Mouse (Mus musculus): ENCODE data around the gene Gm45062. TPM values are rescaled to one million over a fixed set of nuclear protein-coding genes. Genes with fewer than 3 reads are reported as not detected.
A peak's percentile ranks its signal among the peaks of the same experiment; 100 is the strongest.

Gene Gm45062
- total and polyA plus RNA-seq, 2 experiments from 2014 or later = 1.4 to 5.4 TPM

- no peak for TF ChIP-seq CTCF (IDR thresholded peaks at IDR 0.05; ENCODE audit: low read depth)
- Histone ChIP-seq H3K9me3 (ENCODE audit: low read length) (no peaks in the 10 kb centered on the region), H3K4me1 (ENCODE audit: insufficient read depth) (no peaks in the 10 kb centered on the region), H3K27ac (ENCODE audit: low read depth, low read length) (no peak overlapping the region), H3K4me2 (ENCODE audit: low read depth) (no peak overlapping the region), H3K4me3 (ENCODE audit: low read depth, low read length) (no peak overlapping the region), H3K9ac (no peak overlapping the region), H3K36me3 (ENCODE audit: insufficient read depth) (no peaks in the 10 kb centered on the region), H3K27me3 (ENCODE audit: insufficient read depth, low read length) (no peaks in the 10 kb centered on the region)
- DNase-seq (no peak), ATAC-seq (no peak)
- WGBS = 92% methylated on average over 16 of the region's 16 CpGs
These were observed 226.3 kb downstream of the Gm45062 start for GRCm38 (mm10) chr6:8485414-8486175.

GRCm38 (mm10) chr6:8486391-8487043 is 227.3 kb downstream of the Gm45062 start:
- ATAC-seq = no peak; the same call in 1 of the 2 replicates
- no peaks in the 10 kb centered on the region for H3K9me3 ChIP-seq (ENCODE audit: low read length)

GRCm38 (mm10) chr6:8487044-8487853 is 228.0 kb downstream of the Gm45062 start:
- H3K27me3 ChIP-seq (ENCODE audit: insufficient read depth, low read length) = no peaks in the 10 kb centered on the region

More at GRCm38 (mm10) chr6:8486391-8487043, 227.3 kb downstream of the Gm45062 start:
- 0 out of 2 replicates have a peak, but pooled peaks have one; percentile 11 for TF ChIP-seq CTCF (IDR thresholded peaks at IDR 0.05; ENCODE audit: low read depth)
- no peaks in the 10 kb centered on the region for H3K36me3 ChIP-seq (ENCODE audit: insufficient read depth)
- H3K4me2 ChIP-seq (ENCODE audit: low read depth) = no peak overlapping the region
- H3K27me3 ChIP-seq (ENCODE audit: insufficient read depth, low read length) = no peaks in the 10 kb centered on the region
- no peak overlapping the region for H3K4me3 ChIP-seq (ENCODE audit: low read depth, low read length)
- WGBS = 69% methylated on average over 17 of the region's 17 CpGs
- peak; percentile 16 for DNase-seq
- H3K4me1 ChIP-seq (ENCODE audit: insufficient read depth) = no peaks in the 10 kb centered on the region
- no peak overlapping the region for H3K9ac ChIP-seq
- H3K27ac ChIP-seq (ENCODE audit: low read depth, low read length) = no peak overlapping the region

GRCm38 (mm10) chr6:8488249-8488648 is 229.0 kb downstream of the Gm45062 start:
- DNase-seq (no peak), ATAC-seq (no peak)
- Histone ChIP-seq H3K36me3 (ENCODE audit: insufficient read depth) (no peaks in the 10 kb centered on the region), H3K9me3 (ENCODE audit: low read length) (no peaks in the 10 kb centered on the region), H3K4me3 (ENCODE audit: low read depth, low read length) (no peak overlapping the region), H3K27ac (ENCODE audit: low read depth, low read length) (no peak overlapping the region), H3K9ac (no peak overlapping the region), H3K27me3 (ENCODE audit: insufficient read depth, low read length) (no peaks in the 10 kb centered on the region), H3K4me2 (ENCODE audit: low read depth) (no peak overlapping the region), H3K4me1 (ENCODE audit: insufficient read depth) (no peaks in the 10 kb centered on the region)
- 71% methylated on average over 5 of the region's 5 CpGs for WGBS
- no peak for TF ChIP-seq CTCF (IDR thresholded peaks at IDR 0.05; ENCODE audit: low read depth)

More at GRCm38 (mm10) chr6:8487044-8487853, 228.0 kb downstream of the Gm45062 start:
- ATAC-seq = no peak
- Histone ChIP-seq H3K27ac (ENCODE audit: low read depth, low read length) (no peak overlapping the region), H3K4me1 (ENCODE audit: insufficient read depth) (no peaks in the 10 kb centered on the region), H3K4me3 (ENCODE audit: low read depth, low read length) (no peak overlapping the region), H3K9me3 (ENCODE audit: low read length) (no peaks in the 10 kb centered on the region), H3K4me2 (ENCODE audit: low read depth) (no peak overlapping the region), H3K36me3 (ENCODE audit: insufficient read depth) (no peaks in the 10 kb centered on the region), H3K9ac (0 out of 2 replicates have a peak overlapping the region, but pooled peaks have one; percentile 6)
- no peak for TF ChIP-seq CTCF (IDR thresholded peaks at IDR 0.05; ENCODE audit: low read depth)
- DNase-seq = peak; percentile 18
- 28% methylated on average over 20 of the region's 20 CpGs for WGBS

- no peak for TF ChIP-seq CTCF (IDR thresholded peaks at IDR 0.05; ENCODE audit: low read depth)
- no peak overlapping the region for H3K27ac ChIP-seq (ENCODE audit: low read depth, low read length)
- no peaks in the 10 kb centered on the region for H3K4me1 ChIP-seq (ENCODE audit: insufficient read depth)
- H3K4me3 ChIP-seq (ENCODE audit: low read depth, low read length) = no peak overlapping the region
- no peak overlapping the region for H3K9ac ChIP-seq
- 71% methylated on average over 7 of the region's 7 CpGs for WGBS
- DNase-seq (no peak), ATAC-seq (no peak)
- no peak overlapping the region for H3K4me2 ChIP-seq (ENCODE audit: low read depth)
- H3K36me3 ChIP-seq (ENCODE audit: insufficient read depth) = no peaks in the 10 kb centered on the region
- H3K9me3 ChIP-seq (ENCODE audit: low read length) = no peaks in the 10 kb centered on the region
- no peaks in the 10 kb centered on the region for H3K27me3 ChIP-seq (ENCODE audit: insufficient read depth, low read length)
These were observed 230.0 kb downstream of the Gm45062 start for GRCm38 (mm10) chr6:8489266-8489665.

GRCm38 (mm10) chr6:8489938-8490585 is 230.8 kb downstream of the Gm45062 start:
- no peak overlapping the region for H3K27ac ChIP-seq (ENCODE audit: low read depth, low read length)
- DNase-seq (no peak), ATAC-seq (no peak)
- no peak overlapping the region for H3K9ac ChIP-seq
- H3K36me3 ChIP-seq (ENCODE audit: insufficient read depth) = no peaks in the 10 kb centered on the region
- H3K4me1 ChIP-seq (ENCODE audit: insufficient read depth) = no peaks in the 10 kb centered on the region
- 85% methylated on average over 1 of the region's 1 CpGs for WGBS
- no peaks in the 10 kb centered on the region for H3K27me3 ChIP-seq (ENCODE audit: insufficient read depth, low read length)
- TF ChIP-seq CTCF (IDR thresholded peaks at IDR 0.05; ENCODE audit: low read depth) = no peak
- no peak overlapping the region for H3K4me2 ChIP-seq (ENCODE audit: low read depth)
- no peaks in the 10 kb centered on the region for H3K9me3 ChIP-seq (ENCODE audit: low read length)
- H3K4me3 ChIP-seq (ENCODE audit: low read depth, low read length) = no peak overlapping the region
